Mouse (Mus musculus) kidney, postnatal 14 days (tissue): ENCODE measurements around the gene Hsph1.
A peak's percentile ranks its signal among the peaks of the same experiment; 100 is the strongest.

Source experiments
- DNase-seq: peaks from one replicate; pipeline ENCODE4 v3.0.0; 2022; ENCODE audit warnings: mixed read lengths

The Hsph1 gene

DNA sequence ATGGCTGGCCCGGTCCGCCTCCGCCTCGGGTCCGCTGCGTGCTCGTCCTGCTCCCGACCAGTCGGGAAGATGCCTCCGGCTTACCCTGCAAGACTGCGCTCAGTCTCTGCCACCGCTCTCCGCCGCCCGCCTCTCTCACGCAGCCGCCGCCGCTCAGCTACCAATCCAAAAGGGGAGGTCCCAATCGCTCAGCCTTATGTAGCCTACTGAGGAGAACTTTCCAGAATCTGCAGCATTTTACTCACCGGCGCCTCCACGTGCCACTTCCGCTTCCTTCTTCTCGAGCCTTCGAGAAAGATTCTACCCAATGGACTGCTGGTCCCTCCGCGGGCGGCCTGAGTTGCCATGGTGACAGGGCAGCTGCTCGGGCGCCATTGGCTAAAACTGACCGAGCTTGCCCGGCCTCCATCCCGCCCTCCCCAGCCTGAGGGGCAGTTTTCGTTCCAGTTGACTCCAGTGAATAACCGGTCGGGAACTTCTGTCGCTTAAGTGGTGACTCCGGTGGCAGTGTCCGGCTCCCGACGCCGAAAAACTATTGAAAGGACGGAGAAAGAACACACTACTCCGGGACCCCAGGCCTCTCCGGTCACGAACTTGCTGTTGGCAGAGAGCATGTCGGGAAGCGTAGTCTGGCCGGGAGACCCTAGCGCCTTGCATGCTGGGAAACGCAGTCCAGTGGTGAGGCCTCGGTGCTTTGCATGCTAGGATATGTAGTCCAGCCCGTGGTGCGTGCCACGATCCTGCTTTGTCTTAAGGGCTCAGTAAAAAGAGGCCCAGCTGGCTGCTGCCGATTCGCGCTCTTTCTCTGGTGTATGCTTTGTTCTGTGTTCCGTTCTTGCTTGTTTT is at the start of gene Hsph1:
TSS of gene Hsph1 (minus strand) at position 302 of the 846 bp plus-strand sequence.
- peak; percentile 98 for DNase-seq

DNA sequence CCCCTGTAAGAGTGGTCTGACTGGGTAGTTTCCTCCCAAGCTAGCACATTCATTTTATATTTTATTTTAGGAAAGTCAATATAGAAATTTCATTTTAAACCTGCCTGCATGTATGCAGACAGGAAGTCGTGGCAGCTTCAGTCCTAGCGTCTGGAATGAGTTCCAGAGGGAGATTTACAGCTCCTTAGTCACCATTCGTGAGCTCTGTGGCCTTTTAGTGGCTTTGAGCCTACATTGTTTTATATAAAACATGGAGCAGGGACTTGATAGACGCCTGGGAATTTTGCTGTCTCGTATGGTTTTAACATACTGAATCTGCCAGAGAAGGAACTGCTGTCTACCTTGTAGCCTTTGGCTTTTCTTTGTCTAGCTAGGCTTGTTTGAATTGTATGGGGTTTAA is 44.8 kb upstream of the Hsph1 start:
- DNase-seq: no peak

DNA sequence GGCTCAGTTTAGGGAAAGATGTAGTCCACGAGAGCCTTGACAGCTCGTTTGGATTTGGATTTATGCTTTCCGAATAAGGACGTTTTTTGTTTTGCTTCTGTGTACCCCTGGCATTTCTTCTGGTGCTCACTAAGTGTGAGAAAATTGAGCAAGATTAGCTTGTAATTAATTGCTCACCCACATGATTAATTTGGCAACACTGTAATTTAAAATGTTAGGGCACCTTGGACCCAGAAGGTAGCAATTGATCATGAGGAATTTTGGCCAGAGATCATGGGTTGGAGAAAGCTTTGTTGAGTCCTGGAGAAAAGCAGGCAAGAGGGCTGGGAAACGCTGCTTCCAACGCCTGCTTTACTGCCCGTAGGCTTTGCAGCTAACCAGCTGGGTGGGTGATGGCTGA is 43.7 kb upstream of the Hsph1 start:
- no peak for DNase-seq

- DNase-seq: peak; percentile 9
Observed at GRCm38 (mm10) chr5:149679362-149679761, 43.2 kb upstream of the Hsph1 start.

- no peak for DNase-seq
Observed at GRCm38 (mm10) chr5:149678990-149679348, 42.8 kb upstream of the Hsph1 start.

DNA sequence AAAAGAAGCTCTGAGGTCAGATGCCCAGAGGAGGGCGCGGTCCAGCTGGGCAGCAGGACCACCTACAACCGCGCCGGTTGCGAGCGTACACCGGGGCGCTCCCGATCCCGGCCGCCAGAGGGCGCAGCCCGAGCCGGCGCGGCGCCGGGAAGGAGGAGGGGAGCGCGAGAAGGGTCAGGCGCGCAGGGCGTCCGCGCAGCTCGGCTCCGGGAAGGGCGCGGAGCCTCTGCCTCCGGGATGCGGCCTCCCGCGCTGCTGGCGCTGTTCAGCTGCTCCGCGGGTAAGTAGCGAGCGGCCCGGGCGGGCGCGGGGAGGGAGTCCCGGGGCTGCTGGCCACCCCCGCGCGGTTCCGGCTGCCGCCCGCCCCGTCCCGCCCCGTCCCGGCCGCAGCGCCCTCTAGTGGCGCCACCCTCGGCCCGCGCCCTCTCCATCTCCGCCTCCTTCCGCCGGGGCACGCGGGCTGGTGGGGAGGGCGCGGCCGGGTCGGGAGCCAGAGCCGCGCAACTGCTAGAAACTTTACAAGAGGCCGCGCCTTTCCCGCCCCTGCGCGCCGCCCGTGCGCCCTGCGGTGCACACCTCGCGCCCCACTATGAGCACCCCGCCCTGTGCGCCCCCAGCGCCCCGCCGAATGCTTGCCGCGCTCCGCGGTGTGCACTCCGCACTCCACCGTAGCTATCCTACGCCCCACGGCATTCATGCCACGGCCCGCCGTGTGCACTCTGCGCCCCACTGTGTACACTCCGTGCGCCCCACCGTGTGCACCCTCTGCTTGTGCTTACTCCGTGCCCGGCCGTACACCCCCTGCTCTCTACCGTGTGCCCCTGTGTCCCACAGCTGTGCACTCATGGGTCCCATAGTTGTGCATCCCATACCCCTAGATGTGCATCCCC is 42.2 kb upstream of the Hsph1 start, which contains the start of gene B3glct:
TSS of gene B3glct (plus strand) at position 131 of the 890 bp plus-strand sequence.
- DNase-seq: peak; percentile 89

GRCm38 (mm10) chr5:149677196-149677595 is 41.0 kb upstream of the Hsph1 start:
- no peak for DNase-seq

DNA sequence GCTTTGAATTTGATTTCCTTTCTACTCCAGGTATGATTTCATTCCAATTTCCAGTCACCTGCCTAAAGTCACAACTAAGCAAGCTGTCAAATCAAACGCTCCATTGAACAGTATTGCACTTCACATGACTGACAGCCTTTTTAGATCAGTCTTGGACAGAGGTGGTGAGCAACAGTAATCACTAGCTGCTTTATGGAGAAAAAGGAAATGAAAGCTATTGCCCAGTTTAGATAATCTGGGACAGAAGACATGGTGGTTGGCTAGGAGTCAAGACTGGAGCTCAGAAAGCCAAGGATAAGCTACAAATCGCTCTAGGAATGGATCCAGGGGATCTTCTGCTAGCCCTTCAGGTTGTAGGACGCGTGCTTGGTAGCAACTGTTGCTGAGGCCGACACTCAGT is 27.2 kb upstream of the Hsph1 start:
- no peak for DNase-seq

DNA sequence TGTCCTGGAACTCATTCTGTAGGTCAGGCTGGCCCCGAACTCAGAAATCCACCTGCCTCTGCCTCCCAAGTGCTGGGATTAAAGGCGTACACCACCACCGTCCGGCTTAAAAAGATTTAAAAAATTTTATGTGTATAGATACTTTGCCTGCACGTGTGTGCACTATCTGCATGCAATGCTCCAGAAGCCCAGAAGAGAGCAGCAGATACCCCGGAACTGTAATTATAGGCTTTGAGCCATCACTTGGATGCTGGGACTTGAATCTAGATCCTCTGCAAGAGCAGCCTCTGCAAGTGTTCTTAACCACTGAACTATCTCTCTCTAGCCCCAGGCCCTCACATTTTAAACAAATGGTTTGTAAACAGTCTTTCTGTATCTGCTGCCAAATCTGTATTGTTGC is 26.8 kb upstream of the Hsph1 start:
- no peak for DNase-seq

GRCm38 (mm10) chr5:149661428-149661827 is 25.3 kb upstream of the Hsph1 start:
- no peak for DNase-seq

GRCm38 (mm10) chr5:149659414-149659780 is 23.2 kb upstream of the Hsph1 start:
- no peak for DNase-seq

- no peak for DNase-seq
Observed at GRCm38 (mm10) chr5:149658741-149659413, 22.7 kb upstream of the Hsph1 start.

DNA sequence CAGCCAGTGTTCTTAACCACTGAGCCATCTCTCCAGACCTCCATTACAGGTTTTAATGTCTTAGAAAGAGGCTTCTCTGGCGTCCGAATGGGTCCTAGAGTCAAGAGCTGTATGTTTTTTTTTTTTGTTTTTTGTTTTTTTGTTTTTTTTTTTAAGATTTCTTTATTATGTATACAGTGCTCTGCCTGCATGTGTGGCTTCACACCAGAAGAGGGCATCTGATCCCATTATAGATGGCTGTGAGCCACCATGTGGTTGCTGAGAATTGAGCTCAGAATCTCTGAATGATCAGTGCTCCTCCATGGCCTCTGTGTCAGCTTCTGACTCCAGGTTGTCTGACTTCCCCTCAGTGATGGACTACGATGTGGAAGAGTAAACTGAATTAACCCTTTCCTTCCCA is 21.8 kb upstream of the Hsph1 start:
- no peak for DNase-seq

DNA sequence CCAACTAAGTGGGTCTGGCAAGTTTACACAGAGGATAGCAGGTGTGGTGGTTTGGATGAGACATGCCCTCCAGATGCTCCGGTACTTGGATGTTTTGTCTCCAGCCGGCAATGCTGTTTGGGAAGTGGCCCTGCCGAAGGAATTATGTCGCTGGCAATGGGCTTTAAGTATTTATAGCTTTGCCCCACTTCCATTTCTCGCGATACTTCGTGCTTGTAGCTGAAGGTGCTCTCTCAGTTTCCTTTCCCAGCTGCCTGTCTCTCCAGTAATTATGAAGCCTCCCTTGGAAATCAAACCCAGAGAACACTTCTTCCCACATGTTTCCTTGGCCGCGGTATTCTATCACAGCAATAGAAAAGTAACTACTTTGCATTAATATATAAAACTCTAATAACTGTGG is 19.5 kb upstream of the Hsph1 start:
- DNase-seq: no peak

DNA sequence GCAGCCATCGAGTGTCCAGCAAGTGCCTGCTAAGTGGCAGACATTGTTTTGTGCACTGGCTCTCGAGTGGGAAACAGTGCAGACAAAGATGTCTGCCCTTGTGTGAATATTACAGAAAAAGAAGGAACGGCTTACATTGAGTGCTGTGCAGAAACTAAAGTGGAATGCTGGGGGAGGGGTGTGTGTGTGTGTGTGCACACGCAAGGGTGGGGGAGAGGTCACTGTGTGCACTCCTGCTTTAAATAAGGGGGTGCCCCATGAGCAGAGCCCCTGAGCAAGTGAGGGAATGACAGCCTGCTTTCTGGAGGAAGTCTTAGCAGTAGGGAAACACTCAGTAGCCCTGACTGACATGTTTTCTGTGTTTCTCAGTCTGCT is 14.0 kb upstream of the Hsph1 start:
- DNase-seq: no peak

DNA sequence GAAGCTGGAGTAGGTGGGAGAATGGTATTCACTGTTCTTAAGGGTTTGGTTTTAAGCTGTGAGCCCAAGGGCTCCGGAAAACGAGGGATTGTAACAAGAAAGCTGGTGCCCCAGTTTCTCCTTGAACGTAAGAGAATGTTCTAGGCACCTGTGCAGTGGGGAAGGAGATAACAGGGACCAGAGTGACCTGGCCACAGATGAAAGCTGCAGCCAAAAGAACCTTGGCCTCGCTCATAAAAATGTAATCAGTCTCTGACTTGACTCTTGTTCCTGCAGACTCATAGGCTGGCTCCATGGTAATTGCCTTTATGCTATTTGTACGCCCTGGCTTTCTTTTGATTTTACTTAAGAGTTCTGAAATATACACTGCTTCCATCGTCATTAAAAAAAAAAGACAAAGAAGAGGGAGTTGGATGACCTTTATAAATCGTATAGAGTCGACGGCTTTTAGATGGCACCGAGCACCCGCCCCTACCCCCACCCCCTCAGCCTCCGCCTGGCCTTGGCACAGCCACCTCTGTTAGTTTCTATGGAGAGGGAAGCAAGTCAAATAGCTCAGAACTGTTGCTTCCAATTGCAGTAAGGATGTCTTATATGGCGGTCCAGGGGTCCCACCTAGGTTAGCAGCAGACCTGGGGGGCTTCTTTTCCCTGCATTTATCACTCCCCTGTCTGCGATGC is 13.5 kb upstream of the Hsph1 start:
- DNase-seq: no peak

DNA sequence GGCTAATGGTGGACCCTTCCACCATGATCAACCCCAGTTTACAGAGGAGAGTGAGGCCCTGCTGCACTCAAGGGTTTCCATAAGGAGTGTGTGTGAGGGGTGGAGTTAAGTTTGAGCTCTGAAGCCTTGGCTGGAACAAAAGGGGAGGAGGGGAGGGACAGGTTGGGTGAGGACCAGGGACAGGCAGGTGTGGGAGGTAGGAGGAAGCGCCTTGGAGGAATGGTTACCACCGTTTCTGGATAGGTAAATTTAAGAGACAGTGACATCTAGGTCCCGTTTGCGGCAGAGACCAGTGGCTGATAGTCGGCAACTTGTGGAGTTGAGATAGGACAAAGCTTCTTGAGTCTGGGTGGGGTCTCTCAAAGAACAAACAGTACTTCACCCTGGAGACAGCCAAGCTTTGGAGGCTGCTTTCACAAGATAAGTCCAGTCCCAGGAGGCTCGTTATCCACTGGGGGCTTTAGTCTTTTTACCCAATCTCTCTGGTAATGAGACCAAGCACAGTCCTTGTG is 12.8 kb upstream of the Hsph1 start:
- no peak for DNase-seq

DNA sequence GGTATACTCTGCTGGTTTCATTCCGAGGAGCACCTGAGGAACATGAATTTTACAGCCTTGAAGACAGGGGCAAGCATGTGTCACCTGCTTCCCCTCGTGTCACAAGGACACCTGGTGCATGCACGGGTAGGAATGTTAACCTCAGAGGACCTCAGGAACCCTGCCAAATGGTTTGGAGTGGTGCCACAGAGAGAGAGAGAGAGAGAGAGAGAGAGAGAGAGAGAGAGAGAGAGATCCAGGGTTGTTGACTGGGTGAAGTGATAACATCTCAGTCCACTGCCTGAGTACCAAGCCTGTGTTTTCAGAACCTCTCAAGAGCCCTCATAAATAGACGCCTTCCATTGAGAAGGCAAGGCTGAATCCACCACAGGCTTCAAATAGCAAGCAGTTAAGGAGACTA is 12.0 kb upstream of the Hsph1 start:
- DNase-seq: peak; percentile 15

GRCm38 (mm10) chr5:149647367-149648115 is 11.4 kb upstream of the Hsph1 start:
- no peak for DNase-seq

- DNase-seq: no peak
Observed at GRCm38 (mm10) chr5:149642783-149643509, 6.8 kb upstream of the Hsph1 start.

DNA sequence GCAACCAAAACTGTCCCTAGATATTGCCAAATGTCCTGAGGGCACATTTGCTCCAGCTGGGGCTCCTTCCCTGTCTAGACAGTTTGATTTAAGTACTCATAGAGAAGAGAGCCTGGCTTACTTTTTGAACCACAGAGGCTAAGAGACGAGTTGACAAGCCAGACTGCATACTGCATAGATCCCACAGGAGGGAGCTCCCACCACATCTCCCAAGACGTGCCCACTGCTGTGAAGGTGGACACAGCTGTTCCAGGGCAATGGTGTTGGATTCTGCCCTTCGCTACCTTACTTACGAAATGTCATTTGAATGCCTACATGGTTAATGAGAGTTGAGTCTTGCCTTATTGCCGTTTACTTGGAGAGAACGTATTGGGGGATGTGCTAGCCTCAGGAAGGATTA is 6.2 kb upstream of the Hsph1 start:
- DNase-seq: peak; percentile 18
